Mouse (Mus musculus) heart, postnatal 25 days (tissue): ENCODE results near the gene Ndc80. TPM values are rescaled to one million over a fixed set of nuclear protein-coding genes. Genes with fewer than 3 reads are reported as not detected.
"Not testable (repeated sequence)": the region's sequence is repeated elsewhere in the genome, so short reads cannot be mapped to it uniquely, and the experiment has no call there.

Experiments used
- DNase-seq: peaks from one replicate; pipeline ENCODE4 v3.0.0; 2022; ENCODE audit warnings: low spot score
- intact Hi-C: fragments of 180-260 bp; cut with DNase I; formaldehyde crosslinking; loops from one replicate; pipeline ENCODE4 v1.15.1; 2025
- total RNA-seq, 2 experiments: library from RNA; stranded (reverse); gene quantifications; 2 replicates each; pipeline ENCODE4 v1.2.3; 2021

Gene Ndc80
- 1 to 10 TPM; 1.1 TPM for total RNA-seq

- DNase-seq: peak; percentile 88
- intact Hi-C loops: loop anchor here (2.0 to 10.0 kb wide), 2 partner anchors 52 to 88 kb away; partner anchors contain the start of genes Smchd1 and Wdr43
These were observed at the start of gene Ndc80 for GRCm38 (mm10) chr17:71526711-71527564. Ndc80 (minus strand) TSS chr17:71526857.

- DNase-seq: no peak
- intact Hi-C loops: loop anchor here (5.0 to 10.0 kb wide), 2 partner anchors 313 to 1221 kb away; no protein-coding TSS in a partner anchor
These were observed 35.0 kb upstream of the Ndc80 start for GRCm38 (mm10) chr17:71561631-71562030.

DNA sequence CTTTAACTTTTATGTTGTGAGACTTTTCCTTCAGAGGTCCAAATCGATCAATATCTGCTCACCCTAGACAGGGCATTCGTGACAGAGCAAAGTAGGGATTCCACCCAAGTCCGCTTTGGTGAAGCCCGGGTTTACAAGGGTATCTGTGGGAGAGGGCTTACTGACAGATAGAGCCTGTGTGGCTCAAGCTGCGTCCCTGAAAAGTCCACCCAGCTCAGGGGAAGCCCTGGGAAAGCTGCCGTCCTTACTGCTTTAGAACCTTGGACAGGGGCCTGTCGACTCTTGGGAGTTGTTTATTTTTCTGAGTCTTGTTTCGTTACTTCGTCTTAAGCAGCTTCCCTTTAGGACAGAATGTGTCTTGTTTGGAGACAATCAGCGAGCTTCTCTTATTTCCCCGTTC lies 26.2 kb upstream of the Ndc80 start:
- intact Hi-C loops: no loop called here

DNA sequence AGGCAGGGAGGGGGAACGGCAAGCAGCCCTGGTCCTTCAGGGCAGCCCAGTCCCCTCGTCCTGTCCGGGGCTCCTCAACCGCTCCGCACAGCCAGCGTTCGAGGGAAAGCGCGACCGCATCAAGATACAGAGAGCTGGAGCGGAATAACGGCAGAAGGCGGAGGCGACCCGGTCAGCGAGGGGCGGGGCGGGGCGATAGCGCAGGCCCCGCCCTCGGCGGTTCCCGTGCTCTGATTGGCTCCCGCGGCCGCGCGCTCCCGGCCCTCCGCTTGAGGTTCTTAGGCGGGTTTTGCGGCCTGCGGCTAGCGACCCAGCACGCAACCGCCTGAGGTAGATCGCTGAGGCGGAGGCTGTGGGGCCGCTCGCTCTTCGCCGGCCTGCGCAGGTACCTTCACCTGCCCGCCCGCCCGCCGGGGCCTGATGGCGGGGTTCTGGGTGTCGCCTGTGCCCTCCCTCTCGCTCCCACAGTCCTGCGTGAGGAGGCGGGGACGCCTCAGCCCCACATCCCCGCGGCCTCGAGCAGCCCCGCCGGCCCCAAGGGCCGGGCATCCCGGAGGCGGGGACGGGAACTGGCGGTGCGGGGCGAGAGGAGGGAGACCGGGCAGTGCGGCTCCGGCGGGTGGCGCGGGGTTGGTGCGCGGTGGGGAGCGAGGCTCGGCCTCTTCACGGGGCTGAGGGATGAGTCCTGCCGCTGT lies 25.2 kb upstream of the Ndc80 start, which contains the start of gene Spdya:
Spdya (plus strand) TSS at position 305 of the 695 bp plus-strand sequence.
- DNase-seq: peak; percentile 71
- intact Hi-C loops: no loop called here

More for the DNA sequence above, 26.2 kb upstream of the Ndc80 start:
- no peak for DNase-seq

DNA sequence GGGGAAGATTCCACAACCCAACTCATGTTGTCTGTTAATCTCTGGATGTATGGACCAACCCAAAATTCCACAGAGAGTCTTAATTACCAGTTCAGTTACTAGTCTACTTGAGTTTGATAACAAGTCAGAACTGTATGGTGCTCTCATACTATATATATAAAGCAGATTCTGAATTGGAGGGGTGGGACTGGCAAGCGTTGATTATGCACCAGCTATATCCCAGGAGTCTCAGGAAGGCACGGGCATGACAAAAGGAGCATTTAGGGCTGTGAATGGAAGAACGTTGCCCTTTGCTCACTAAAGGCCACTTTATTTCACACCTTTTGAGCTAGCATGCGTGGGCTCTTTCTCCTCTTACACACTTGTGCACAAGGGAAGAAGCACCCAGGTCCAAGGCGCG lies 24.7 kb upstream of the Ndc80 start:
- DNase-seq: no peak
- intact Hi-C loops: no loop called here

DNA sequence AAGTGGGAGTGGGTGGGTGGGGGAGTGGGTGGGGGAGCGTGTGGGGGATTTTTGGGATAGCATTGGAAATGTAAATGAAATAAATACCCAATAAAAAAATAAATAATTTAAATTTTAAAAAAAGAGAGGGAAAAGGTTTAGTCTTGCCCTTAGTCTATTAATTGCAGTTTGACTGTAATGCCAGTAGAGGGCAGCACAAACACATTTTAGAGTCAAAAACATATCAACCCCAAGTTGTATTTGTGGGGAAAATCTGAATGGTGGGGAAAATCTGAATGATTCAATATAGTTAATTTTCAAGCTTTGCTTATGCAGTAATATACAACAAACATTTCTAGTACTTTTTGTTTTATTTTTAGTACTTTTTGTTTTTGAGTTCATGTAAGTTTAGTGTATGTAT lies 21.9 kb upstream of the Ndc80 start:
- intact Hi-C loops: no loop called here
- no peak for DNase-seq

DNA sequence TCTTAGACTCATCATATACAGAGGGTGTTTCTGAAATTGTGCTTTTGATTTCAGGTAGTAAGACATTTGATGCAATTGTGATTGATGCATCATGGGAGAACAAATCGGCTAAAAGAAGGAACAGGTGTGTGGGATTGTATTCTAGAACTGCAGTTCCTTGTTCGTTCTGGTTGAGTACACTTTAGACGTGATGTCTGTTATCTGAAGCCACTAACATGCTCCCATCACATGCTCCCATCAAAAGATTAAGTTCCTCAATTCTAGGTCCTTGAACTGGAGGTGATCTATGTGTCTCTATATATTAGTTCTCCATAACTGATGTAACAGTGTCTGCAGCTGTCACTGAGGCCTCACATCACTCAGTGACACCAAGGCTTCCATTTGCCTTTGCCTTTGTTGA lies 10.5 kb upstream of the Ndc80 start:
- DNase-seq: no peak
- intact Hi-C loops: no loop called here

DNA sequence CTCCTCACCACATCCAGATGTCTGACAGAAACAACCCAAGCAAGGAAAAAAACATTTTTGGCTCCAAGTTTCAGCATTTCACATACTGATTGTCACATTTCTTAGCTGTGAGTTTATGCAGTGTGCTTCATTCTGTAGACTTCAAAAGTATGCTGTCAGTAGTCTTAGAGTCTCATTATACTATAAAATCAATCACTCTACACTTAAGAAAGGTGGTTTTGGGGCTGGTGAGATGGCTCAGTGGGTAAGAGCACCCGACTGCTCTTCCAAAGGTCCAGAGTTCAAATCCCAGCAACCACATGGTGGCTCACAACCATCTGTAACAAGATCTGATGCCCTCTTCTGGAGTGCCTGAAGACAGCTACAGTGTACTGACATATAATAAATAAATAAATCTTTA lies 8.9 kb upstream of the Ndc80 start:
- intact Hi-C loops, DNase-seq: not testable (repeated sequence)

DNA sequence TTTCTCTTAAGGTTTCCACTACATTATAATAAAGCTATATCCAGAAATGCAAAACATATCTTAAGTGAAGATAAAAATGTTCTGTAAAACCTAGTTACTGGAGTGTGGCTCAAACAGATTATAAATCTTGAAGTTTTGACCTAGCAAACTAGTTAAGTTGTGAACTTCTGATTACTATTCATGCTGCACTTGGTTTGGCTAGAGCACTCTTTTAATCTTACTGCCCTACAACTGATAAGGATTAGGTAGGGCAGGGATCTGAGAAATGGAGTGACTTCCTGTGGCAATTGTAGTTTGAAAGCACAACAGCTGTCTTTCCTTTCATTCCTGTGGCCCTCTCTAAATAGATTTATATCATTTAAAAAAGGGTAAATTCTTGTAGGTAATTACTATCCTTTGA lies 1.4 kb upstream of the Ndc80 start:
- no peak for DNase-seq
- intact Hi-C loops: loop anchor here (10.0 kb wide), 1 partner anchor 87 kb away; the partner anchor contains the start of gene Wdr43

DNA sequence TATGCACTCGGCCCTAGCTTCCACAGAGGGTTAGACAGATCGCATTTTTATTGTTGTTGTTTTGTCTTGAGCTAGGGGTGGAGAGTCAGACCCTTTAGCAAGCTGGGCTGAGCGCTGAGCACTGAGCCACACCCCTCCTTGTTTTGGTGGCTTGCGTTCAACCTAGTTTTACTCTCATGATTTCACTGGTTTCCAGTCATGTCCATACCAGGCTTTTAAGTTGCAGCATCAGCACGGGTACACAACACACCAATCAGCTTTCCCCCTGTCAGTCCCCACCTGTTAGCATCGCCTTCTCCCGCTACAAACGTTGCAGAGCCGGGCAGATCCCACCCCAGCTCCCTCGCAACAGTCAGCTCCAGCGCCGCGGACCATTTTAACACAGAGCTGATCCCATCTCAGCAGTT lies 352 bp downstream of the Ndc80 start:
- intact Hi-C loops: loop anchor here (2.0 to 10.0 kb wide), 2 partner anchors 52 to 88 kb away; partner anchors contain the start of genes Smchd1 and Wdr43
- no peak for DNase-seq

- no peak for DNase-seq
- intact Hi-C loops: no loop called here
These were observed 16.4 kb downstream of the Ndc80 start for GRCm38 (mm10) chr17:71510297-71510696.

GRCm38 (mm10) chr17:71506832-71507231 lies 19.8 kb downstream of the Ndc80 start:
- no peak for DNase-seq
- intact Hi-C loops: no loop called here

GRCm38 (mm10) chr17:71495784-71496183 lies 30.9 kb downstream of the Ndc80 start:
- intact Hi-C loops: no loop called here
- DNase-seq: no peak

DNA sequence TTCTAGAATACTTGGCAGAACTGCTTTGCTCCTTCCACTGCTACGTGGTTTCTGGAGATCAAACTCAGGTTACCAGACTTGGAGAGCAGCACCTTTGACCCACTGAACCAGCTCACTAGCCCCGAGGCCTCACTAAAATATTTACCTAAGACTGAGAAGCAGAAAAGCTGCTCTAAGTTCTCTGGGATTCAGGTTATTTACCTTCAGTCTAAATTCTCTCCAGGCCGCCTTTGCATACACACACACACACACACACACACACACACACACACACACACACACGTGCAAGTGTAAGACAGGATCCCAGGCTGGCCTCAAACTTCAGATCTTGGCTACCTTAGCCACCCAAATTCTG lies 35.3 kb downstream of the Ndc80 start:
- no peak for DNase-seq
- intact Hi-C loops: no loop called here

- intact Hi-C loops: no loop called here
These were observed 35.9 kb downstream of the Ndc80 start for GRCm38 (mm10) chr17:71490666-71491331.

DNA sequence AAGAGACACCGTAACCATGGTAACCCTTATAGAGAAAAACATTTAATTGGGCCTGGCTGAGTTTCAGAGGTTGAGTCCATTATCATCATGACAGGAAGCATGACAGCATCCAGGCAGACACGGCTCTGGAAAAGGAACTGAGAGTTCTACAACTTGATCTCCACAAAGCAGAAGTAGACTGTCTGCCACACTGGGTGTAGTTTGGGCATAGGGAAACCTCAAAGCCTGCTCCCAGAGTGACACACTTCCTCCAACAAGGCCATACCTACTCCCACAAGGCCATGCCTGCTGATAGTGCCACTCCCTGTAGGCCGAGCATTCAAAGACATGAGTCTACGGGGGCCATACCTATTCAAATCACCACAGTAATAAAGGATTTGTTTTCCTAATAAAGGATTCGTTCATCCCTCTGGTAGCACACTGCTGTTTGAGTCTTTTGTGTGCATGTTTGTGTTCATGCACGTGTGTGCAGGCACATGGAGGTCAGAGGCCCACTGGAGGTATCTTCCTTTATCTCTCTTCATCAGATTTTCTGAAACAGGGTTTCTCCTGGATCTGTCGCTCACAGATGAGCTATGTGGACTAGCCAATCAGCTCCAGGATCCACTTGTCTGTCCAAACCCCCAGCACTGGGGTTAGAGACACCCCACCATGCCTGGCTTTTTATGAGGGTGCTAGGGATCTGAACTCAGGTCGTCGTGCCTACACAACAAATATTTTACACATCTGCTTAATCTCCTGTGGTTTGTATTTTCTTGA lies 36.8 kb downstream of the Ndc80 start:
- no peak for DNase-seq
- intact Hi-C loops: no loop called here

More at GRCm38 (mm10) chr17:71490666-71491331, 35.9 kb downstream of the Ndc80 start:
- DNase-seq: no peak

- peak; percentile 9 for DNase-seq
These were observed 40.3 kb downstream of the Ndc80 start for GRCm38 (mm10) chr17:71486231-71486851.

DNA sequence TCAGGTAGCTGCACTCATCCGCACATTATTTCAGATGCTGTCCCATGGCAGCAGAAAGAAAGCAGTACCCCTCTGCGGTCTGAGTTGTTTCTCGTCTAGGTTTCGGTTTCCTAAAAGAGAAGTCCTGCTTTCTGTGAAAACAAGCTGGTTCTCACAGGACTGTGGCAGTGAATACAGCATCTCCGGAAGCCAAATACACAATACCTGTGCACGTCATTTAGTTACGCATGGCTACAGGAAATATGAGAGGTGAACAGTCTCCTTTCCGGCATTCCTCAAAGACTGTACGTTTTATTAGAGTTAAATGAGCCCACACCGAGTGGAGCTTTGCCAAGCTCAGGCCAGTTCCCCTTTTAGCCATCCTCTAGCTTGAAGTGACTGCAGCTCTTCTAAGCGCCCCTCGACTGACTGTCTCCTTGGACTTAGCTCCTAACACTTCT lies 40.8 kb downstream of the Ndc80 start:
- DNase-seq: no peak
- intact Hi-C loops: no loop called here

More at GRCm38 (mm10) chr17:71486231-71486851, 40.3 kb downstream of the Ndc80 start:
- intact Hi-C loops: no loop called here

DNA sequence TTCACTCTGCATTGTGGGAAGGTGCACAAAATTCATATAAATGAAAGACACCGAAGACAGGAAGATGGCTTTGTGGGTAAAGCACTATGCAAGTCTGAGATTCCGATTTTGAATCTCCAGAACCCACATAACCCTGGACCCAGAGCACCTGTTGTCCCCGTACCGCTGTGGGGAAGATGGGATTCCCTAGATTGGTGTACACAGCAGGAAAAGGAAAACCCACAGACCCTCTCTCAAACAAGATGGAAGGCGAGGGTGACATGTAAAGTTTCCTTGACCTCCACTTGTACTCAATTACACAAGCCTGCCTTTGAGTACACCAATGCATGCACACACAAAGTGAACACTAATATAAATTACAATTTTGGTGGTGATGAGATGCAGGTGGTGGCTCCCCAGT lies 41.9 kb downstream of the Ndc80 start:
- intact Hi-C loops: no loop called here
- DNase-seq: no peak
